ENCODE assay signal across 23 mouse cellular contexts in genomic region chr6:31283973-31284372, GRCm38 (mm10).
DNase-seq lines count a peak whose midpoint lies in the region; ATAC-seq and TF ChIP-seq lines count a peak whose summit lies in the region.
"Had no signal": no experiment of that assay in that cellular context is flagged by ENCODE, and none has a peak within 500 bp of the region (broad histone marks: within the 10 kb centered on the region; RNA-seq: fewer than 3 reads in every experiment).

No protein-coding gene starts in this region.

- peaks cover 38% of the 10 kb centered on the region for H3K4me1 ChIP-seq in bone marrow macrophage, adult 2 months (ENCODE audit: control insufficient read depth, insufficient read depth, low read length)
- H3K4me1 ChIP-seq in olfactory bulb, adult 2 months (ENCODE audit: control insufficient read depth, insufficient read depth, low read length) = peaks cover 30% of the 10 kb centered on the region
- peaks cover 8% of the 10 kb centered on the region for H3K4me1 ChIP-seq in kidney, embryonic 15.5 days
- H3K4me1 ChIP-seq: liver, embryonic 13.5 days had no signal

- no peak overlapping the region for H3K4me2 ChIP-seq in kidney, embryonic 15.5 days
- H3K4me2 ChIP-seq: liver, embryonic 13.5 days; midbrain, embryonic 11.5 days had no signal

- TF ChIP-seq CTCF in gastrocnemius, adult 2 months (IDR thresholded peaks at IDR 0.05) = no peak
- no peak for TF ChIP-seq CTCF in left cerebral cortex, adult 2 months (IDR thresholded peaks at IDR 0.05)
- TF ChIP-seq CTCF in bone marrow macrophage, adult 2 months (IDR thresholded peaks at IDR 0.05; ENCODE audit: low read depth, low read length) = no peak
- no peak for TF ChIP-seq CTCF in olfactory bulb, adult 2 months (IDR thresholded peaks at IDR 0.05; ENCODE audit: insufficient read depth, low read depth, low read length)

- no peak overlapping the region for H3K4me3 ChIP-seq in gastrocnemius, adult 2 months
- no peak overlapping the region for H3K4me3 ChIP-seq in left cerebral cortex, adult 2 months
- 0 out of 2 replicates have a peak overlapping the region, but pooled peaks have one; percentile 0 for H3K4me3 ChIP-seq in bone marrow macrophage, adult 2 months (ENCODE audit: insufficient read depth, low read length)
- no peak overlapping the region for H3K4me3 ChIP-seq in olfactory bulb, adult 2 months (ENCODE audit: insufficient read depth, low read depth, low read length)
- H3K4me3 ChIP-seq in kidney, embryonic 15.5 days (replicated peaks) = no peak overlapping the region
- H3K4me3 ChIP-seq: heart, embryonic 10.5 days; liver, embryonic 13.5 days had no signal

- H3K36me3 ChIP-seq in kidney, embryonic 15.5 days = no peaks in the 10 kb centered on the region
- H3K36me3 ChIP-seq: heart, embryonic 10.5 days; liver, embryonic 13.5 days had no signal

- TF ChIP-seq POLR2A in bone marrow macrophage, adult 2 months (IDR thresholded peaks at IDR 0.05; ENCODE audit: borderline replicate concordance, low read depth, low read length) = no peak
- TF ChIP-seq POLR2A in olfactory bulb, adult 2 months (IDR thresholded peaks at IDR 0.05; ENCODE audit: insufficient read depth, low read depth, low read length) = no peak

- intact Hi-C loops in gastrocnemius, adult 2 months (cut with DNase I) = no loop called here
- intact Hi-C loops in gastrocnemius, postnatal 36 days (cut with DNase I) = no loop called here
- intact Hi-C loops in left cerebral cortex, adult 2 months (cut with DNase I) = loop anchor here (2.0 to 5.0 kb wide), 2 partner anchors 21 to 168 kb away; no protein-coding TSS in a partner anchor

- no peak for ATAC-seq in kidney, embryonic 15.5 days (replicated peaks; ENCODE audit: low FRiP score)
- ATAC-seq: CD4-positive, CD25-positive, alpha-beta regulatory T cell, adult 4 months; forebrain, postnatal 0 days; Patski had no signal

- no peak for DNase-seq in gastrocnemius, adult 2 months
- DNase-seq in gastrocnemius, postnatal 36 days = no peak
- no peak for DNase-seq in left cerebral cortex, adult 2 months (ENCODE audit: extremely low spot score in 1 of 2, low spot score in 2 of 2)
- no peak for DNase-seq in left cerebral cortex, adult 9 months (ENCODE audit: low spot score in 2 of 2)
- no peak for DNase-seq in right cerebral cortex, postnatal 4 days
- DNase-seq: adrenal gland, postnatal 36 days; cerebellum, adult 18-20 months; cerebellum, postnatal 14 days; forebrain, postnatal 0 days; gastrocnemius, postnatal 25 days; kidney, adult 11 months; kidney, postnatal 10 days; liver, embryonic 13.5 days; lung, adult 2 months; thymus, adult 18-20 months; thymus, postnatal 36 days had no signal

- no peak overlapping the region for H3K9ac ChIP-seq in kidney, embryonic 15.5 days
- H3K9ac ChIP-seq: forebrain, postnatal 0 days; liver, embryonic 13.5 days had no signal

- 43% methylated on average over 8 of the region's 8 CpGs for WGBS in olfactory bulb, adult 2 months
- 56% methylated on average over 8 of the region's 8 CpGs for WGBS in kidney, embryonic 15.5 days

- peak overlapping the region; percentile 65 for H3K27ac ChIP-seq in gastrocnemius, adult 2 months
- peak overlapping the region; percentile 77 for H3K27ac ChIP-seq in left cerebral cortex, adult 2 months
- 0 out of 2 replicates have a peak overlapping the region, but pooled peaks have one; percentile 0 for H3K27ac ChIP-seq in bone marrow macrophage, adult 2 months (ENCODE audit: insufficient read depth, low read depth, low read length)
- H3K27ac ChIP-seq in olfactory bulb, adult 2 months (ENCODE audit: insufficient read depth, low read depth, low read length) = peak overlapping the region; percentile 81
- H3K27ac ChIP-seq in kidney, embryonic 15.5 days = no peak overlapping the region
- H3K27ac ChIP-seq: heart, embryonic 10.5 days; liver, embryonic 13.5 days had no signal

- H3K9me3 ChIP-seq in kidney, embryonic 15.5 days (replicated peaks) = no peaks in the 10 kb centered on the region
- H3K9me3 ChIP-seq: heart, embryonic 10.5 days; liver, embryonic 13.5 days had no signal

- no peaks in the 10 kb centered on the region for H3K27me3 ChIP-seq in kidney, embryonic 15.5 days
- H3K27me3 ChIP-seq: liver, embryonic 13.5 days; Patski had no signal
